Mouse (Mus musculus) ovary, postnatal 36 days (tissue): ENCODE results near the gene Hsph1.

Experiments used
- DNase-seq: peaks from one replicate; pipeline ENCODE4 v3.0.0; 2022; ENCODE audit warnings: low spot score, mixed read lengths

The Hsph1 gene

DNA sequence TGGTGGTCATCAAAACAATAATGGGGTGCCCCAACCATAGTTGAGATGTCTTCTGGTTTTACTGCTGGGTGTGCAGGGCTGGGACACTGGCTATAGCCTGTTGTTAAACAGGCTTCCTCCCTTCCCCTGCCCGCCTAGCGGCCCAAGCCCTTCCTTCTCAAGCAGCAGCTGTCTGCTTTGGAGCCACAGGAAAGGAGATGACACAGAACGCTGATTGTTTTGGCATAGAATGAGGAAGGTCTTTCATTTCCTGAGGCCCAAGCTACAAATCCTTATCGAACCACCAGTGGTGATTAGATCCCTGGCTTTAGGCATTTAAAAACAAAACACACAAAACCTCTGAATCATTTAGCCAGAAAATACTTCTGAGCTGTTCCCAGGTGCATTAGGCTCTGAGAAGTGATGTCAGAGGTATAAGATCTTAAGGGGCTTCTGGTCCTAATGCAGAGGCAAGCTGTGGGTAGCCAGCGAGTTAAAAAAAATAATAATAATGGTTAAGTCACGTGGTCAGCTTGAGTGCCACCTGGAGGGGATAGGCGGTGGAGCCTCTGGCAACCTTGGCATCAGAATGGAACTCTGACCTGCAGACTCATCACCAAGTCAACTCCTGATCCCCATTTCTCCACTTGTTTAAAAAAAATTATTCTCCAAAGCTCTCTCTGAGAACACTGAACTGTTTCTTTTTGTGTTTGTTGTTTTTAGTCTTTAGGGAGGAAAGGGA is 47.2 kb downstream of the Hsph1 start:
- no peak for DNase-seq

DNA sequence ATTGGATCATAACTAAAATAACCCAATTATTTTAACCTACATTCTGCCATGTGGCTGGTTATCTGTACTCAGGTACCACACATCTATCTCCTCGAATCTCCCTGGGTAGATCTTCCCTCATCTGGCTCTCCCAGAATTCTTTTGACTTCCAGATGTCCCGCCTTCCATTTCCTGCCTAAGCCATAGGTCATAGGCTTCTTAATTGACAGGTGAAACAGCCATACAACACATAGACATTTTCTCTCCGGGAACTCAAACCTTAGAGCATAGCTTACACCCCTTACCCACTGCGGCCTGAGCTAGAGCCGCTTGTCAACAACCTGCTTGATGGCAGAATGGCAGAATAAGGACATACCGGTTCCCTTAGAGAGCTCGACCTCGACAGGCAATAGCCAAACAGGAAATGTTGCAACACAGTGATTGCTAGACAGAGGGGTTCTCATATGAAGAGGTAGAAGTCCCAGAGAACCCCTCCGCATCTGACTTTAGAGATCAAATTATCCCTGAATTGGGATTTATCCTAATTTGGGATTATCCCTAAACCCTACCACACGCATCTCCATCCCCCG is 48.8 kb downstream of the Hsph1 start:
- DNase-seq = no peak

DNA sequence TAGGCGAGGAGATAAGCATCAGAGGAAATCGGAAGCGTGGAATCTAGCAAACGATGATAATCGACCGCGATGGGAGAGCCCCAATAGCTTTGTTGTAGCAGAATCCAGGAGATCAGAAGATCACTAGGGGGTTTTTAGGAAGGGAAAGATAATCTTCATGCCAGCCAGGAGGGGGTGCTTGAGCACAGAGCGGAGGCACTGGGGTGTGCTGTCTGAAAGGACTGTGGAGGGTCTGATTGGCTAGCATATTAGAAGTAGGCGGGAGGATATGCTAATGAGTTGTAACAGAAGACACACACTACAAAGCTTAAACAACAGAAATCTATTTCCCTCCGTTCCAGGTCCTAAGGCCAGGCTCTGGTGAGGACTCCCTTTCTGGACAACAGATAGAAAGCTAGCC is 50.3 kb downstream of the Hsph1 start:
- DNase-seq = no peak

DNA sequence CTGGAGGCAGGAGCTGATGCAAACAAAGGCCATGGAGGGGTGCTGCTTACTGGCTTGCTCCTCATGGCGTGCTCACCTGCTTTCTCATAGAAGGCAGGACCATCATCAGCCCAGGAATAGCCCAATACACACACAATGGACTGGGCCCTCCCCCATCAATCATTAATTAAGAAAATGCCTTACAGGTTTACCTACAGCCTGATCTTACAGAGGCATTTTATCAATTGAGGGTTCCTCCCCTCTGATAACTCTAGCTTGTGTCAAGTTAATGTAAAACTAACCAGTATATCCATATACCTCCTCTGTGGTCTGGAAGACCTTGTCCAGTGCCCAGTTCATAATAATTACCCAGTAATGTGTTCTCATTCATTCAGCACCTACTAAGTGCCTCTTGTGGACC is 50.9 kb downstream of the Hsph1 start:
- DNase-seq = no peak

DNA sequence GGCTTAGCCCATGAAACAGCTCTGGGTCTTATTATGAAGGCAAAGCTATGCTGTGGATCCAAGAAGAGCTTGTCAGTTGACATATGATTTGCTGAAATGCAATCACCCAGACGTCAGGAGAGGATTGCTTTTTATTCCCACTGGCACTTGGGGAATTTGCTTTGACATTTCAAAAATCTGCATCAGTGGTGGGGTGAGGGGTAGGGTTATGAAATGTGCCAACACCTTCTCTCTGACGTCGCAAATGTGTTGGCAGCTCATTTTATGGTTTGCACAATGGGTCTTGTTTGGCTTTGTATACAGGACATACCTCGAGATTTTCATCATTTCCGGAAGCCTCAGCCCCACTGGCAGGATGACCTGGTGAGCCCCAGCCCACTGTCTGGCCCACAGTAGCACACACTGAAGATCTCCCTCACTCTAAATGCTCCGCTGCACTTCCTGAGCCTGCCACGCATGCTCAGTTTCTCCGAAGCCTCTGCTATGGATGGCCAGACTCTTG is 52.0 kb downstream of the Hsph1 start:
- DNase-seq = no peak

DNA sequence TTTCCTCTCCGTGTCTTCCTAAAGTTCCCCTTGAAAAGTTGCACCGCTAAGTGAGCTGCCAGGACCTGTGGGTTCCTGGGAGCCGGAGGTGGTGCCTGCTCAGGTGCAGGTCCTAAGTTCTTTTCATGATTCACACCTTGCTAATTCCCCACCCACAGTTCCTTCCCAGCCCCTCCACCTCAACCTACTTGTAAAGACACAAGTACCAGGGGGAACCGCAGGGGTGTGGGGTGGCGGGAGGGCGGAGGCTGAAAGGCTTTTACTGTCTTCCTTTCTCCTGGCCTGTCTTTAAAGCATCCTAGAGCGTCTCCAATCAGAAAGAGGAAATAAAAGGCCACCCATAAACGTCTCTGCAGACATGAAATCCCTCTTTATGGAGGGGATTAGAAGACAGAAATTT is 52.7 kb downstream of the Hsph1 start:
- DNase-seq = no peak

DNA sequence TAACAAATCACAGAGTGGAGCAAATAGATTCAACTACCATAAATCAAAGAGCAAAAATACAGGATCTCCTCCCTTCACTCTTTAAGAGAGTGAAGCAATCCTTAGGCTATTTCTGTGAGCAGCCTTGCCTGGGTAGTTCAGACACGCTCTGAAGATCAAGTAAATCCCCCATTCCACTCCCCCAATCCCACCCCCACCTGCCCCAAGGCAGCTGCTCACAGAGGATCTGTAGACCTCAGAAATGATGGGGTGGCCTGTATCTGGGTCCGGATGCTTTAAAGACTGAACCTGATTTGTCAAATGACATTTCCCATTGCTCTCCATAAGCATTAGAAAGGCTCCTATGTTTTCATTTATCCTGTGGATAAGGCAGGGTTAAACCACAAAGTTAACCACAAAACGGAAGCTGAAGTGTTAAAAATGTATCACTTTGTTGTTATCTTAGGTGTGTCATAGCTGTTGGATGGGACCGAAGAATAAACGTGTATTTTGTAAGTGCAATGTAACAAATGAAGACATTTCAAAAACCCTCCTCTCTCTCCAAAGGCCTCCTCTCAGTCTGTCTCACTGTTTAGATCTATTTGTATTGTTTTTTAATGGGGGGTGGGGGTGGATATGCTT is 53.4 kb downstream of the Hsph1 start:
- no peak for DNase-seq

DNA sequence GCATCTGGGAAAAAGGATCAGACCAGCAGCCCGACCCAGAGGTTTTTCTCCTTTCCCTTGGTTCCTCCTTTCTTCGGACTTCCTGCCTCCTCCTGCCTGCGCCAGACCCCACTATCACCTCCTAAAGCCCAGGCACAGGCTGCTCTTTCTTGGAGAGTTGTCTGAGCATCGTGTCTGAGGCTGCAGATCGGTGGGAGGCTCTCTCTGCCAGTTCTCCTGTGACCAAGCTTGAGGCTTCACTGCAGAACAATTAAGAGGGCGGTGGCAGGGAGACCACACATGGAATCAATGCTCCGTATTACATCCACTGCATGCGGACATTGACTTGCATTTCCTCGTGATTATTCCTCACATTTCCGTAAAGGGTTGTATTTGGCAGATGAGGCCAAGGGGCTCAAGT is 58.7 kb downstream of the Hsph1 start:
- no peak for DNase-seq

DNA sequence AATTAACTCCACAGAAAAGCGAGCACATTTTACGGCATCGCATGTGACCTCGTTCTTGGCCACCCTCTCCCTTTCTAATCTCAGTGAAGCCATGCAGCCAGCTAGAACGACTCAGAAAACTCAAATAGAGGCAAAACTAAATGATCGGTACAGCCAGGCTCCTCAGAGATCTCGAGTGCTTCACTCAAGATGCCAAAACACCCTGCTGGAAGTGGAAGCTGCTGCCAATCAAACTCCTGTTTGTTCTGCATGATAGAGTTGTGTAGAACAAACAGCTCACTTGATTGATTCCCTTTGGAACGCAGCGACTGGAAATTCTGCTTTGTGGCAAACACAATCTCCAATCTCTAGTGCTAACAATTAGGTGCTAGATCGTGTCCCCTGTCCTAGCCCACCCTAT is 59.2 kb downstream of the Hsph1 start:
- no peak for DNase-seq

DNA sequence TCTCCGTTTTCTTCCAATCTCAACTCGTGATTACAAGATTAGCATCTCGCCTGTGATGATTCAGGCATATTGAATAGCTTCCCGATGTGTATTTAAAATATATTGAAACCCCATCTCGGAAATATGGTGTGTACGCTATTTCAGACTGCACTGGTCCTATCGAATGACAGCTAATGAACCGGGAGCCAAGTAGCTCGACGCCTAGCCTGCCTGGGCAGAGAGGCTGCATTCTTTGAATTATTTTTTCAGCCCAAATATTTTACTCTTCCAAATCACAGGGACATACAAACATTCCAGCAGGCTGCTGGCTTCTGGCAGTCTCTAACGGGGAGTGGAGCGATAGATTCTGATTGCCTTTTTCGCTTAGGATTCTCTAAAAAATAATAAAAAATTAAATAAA is 67.2 kb downstream of the Hsph1 start:
- DNase-seq = no peak

DNA sequence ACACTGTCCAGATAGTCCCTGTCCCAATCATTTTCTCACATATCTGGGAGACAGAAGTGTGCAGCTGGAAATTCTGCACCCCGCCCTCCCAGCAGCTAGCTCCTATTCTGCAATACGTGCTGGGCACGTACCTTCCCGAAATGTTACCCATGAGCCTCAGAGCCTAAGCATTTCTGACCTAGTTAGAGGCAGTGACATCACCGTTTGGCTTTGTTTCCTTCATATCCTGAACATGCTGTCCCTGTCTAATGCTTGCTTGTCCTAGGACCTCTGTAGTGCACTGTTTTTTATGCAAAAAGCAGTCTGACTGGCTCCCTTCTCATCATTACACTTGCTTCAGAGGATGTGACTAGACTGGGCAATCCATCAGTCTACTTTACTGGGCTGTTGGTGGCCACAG is 69.2 kb downstream of the Hsph1 start:
- no peak for DNase-seq

DNA sequence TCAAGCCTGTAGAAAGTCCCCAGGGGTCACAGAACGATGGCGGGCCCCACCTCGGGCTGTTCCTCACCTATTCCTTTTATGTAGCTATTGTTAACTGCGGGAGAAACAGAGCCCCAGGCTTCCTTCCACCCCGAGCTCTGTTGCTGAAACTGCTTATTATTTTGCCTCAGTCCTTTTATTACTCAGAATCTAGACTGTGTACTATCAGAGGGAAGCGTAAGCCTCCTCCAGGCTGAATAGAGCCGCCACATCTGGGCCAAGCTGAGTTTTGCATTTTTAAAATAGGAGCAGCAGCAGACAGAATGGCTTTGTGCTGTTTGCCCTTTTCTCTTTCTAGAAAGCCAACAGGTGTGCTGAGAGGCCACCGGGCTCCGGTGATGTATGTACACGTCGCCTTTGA is 70.2 kb downstream of the Hsph1 start:
- no peak for DNase-seq
